Mouse (Mus musculus): ENCODE results near the gene Minos1.

Minos1 gene

GRCm38 (mm10) chr4:139142985-139143384, 12.1 kb upstream of the Minos1 start:
- no peak for DNase-seq

- no peak for DNase-seq
These were observed 10.9 kb upstream of the Minos1 start for GRCm38 (mm10) chr4:139141785-139142184.

GRCm38 (mm10) chr4:139140267-139140666, 9.4 kb upstream of the Minos1 start:
- DNase-seq: peak; percentile 26

- no peak for DNase-seq
These were observed 5.1 kb upstream of the Minos1 start for GRCm38 (mm10) chr4:139136011-139136410.

GRCm38 (mm10) chr4:139133109-139133508, 2.2 kb upstream of the Minos1 start:
- no peak for DNase-seq

GRCm38 (mm10) chr4:139131858-139132672, 1.2 kb upstream of the Minos1 start:
- no peak for DNase-seq

GRCm38 (mm10) chr4:139129806-139130700, 860 bp downstream of the Minos1 start:
- DNase-seq: peak; percentile 36

GRCm38 (mm10) chr4:139126475-139126874, 4.4 kb downstream of the Minos1 start:
- no peak for DNase-seq

- DNase-seq: no peak
These were observed 6.0 kb downstream of the Minos1 start for GRCm38 (mm10) chr4:139124940-139125339.

- DNase-seq: no peak
These were observed 8.4 kb downstream of the Minos1 start for GRCm38 (mm10) chr4:139122557-139122956.

- no peak for DNase-seq
These were observed 9.9 kb downstream of the Minos1 start for GRCm38 (mm10) chr4:139120998-139121397.

GRCm38 (mm10) chr4:139120281-139120814, 10.6 kb downstream of the Minos1 start:
- DNase-seq: no peak

GRCm38 (mm10) chr4:139116356-139117063, 14.4 kb downstream of the Minos1 start:
- DNase-seq: peak; percentile 67

GRCm38 (mm10) chr4:139115721-139116120, 15.2 kb downstream of the Minos1 start:
- no peak for DNase-seq

GRCm38 (mm10) chr4:139112482-139112881, 18.4 kb downstream of the Minos1 start:
- DNase-seq: peak; percentile 54

- DNase-seq: peak; percentile 89
These were observed 19.5 kb downstream of the Minos1 start for GRCm38 (mm10) chr4:139111421-139111820.

GRCm38 (mm10) chr4:139110858-139111257, 20.1 kb downstream of the Minos1 start:
- peak; percentile 75 for DNase-seq

- DNase-seq: no peak
These were observed 25.5 kb downstream of the Minos1 start for GRCm38 (mm10) chr4:139105453-139105852.

GRCm38 (mm10) chr4:139101546-139101945, 29.4 kb downstream of the Minos1 start:
- DNase-seq: no peak

GRCm38 (mm10) chr4:139100326-139100725, 30.6 kb downstream of the Minos1 start:
- no peak for DNase-seq

- DNase-seq: no peak
These were observed 34.7 kb downstream of the Minos1 start for GRCm38 (mm10) chr4:139096201-139096600.

GRCm38 (mm10) chr4:139095406-139095805, 35.5 kb downstream of the Minos1 start:
- DNase-seq: peak; percentile 72

- no peak for DNase-seq
These were observed 37.8 kb downstream of the Minos1 start for GRCm38 (mm10) chr4:139093196-139093530.

Data from kidney, adult 9 months (tissue).